Mouse (Mus musculus) MEL (cell line): ENCODE data around the gene Hist1h3a. TPM values are rescaled to one million over a fixed set of nuclear protein-coding genes. Genes with fewer than 3 reads are reported as not detected.

Experiments used
- DNase-seq: peaks from one replicate; pipeline ENCODE4 v3.0.0; 2011; ENCODE audit warnings: low read depth, low spot score
- H3K27ac ChIP-seq: 2 replicates; pipeline ENCODE4 v1.5.1; 2012; ENCODE audit warnings: low read depth, mild to moderate bottlenecking, control low read depth, low read length, moderate library complexity; ENCODE audit not compliant: control insufficient read depth
- H3K27me3 ChIP-seq, 2 experiments: fragments of 150-350 bp in 1 of 2; sonication (generic) in 1 of 2; 2 replicates each; pipeline ENCODE4 v1.6.1; 2012; ENCODE audit warnings: low read length in 2 of 2, mild to moderate bottlenecking in 2 of 2, improper control_type of control experiment in 1 of 2, moderate library complexity in 1 of 2; ENCODE audit not compliant: insufficient read depth in 2 of 2, control insufficient read depth in 1 of 2
- H3K36me3 ChIP-seq, 2 experiments: 2 replicates each; pipeline ENCODE4 v1.6.1; 2012 to 2014; ENCODE audit warnings: low read length in 2 of 2, improper control_type of control experiment in 1 of 2, inconsistent platforms in 1 of 2, mild to moderate bottlenecking in 1 of 2; ENCODE audit not compliant: insufficient read depth in 2 of 2, control insufficient read depth in 1 of 2
- H3K4me1 ChIP-seq, 2 experiments: fragments of 150-350 bp in 1 of 2; sonication (generic) in 1 of 2; 2 replicates each; pipeline ENCODE4 v1.6.1; 2012; ENCODE audit warnings: low read length in 2 of 2, improper control_type of control experiment in 1 of 2, mild to moderate bottlenecking in 1 of 2; ENCODE audit not compliant: insufficient read depth in 2 of 2, control insufficient read depth in 1 of 2
- H3K4me3 ChIP-seq, 2 experiments: fragments of 150-350 bp in 1 of 2; sonication (generic) in 1 of 2; 2 replicates each; pipeline ENCODE4 v1.5.1; 2012; ENCODE audit warnings: low read depth in 2 of 2, low read length in 2 of 2, mild to moderate bottlenecking in 2 of 2, moderate library complexity in 2 of 2, control low read depth in 1 of 2, improper control_type of control experiment in 1 of 2; ENCODE audit not compliant: control insufficient read depth in 1 of 2, insufficient read depth in 1 of 2
- H3K79me2 ChIP-seq: 2 replicates; pipeline ENCODE4 v1.6.1; 2012; ENCODE audit warnings: mild to moderate bottlenecking, low read length, moderate library complexity; ENCODE audit not compliant: control insufficient read depth, poor library complexity, insufficient read depth
- H3K9ac ChIP-seq: 2 replicates; pipeline ENCODE4 v1.6.1; 2012; ENCODE audit warnings: low read depth, mild to moderate bottlenecking, control low read depth, low read length, moderate library complexity; ENCODE audit not compliant: control insufficient read depth, poor library complexity, severe bottlenecking
- H3K9me3 ChIP-seq: fragments of 150-350 bp; sonication (generic); replicated peaks from 2 replicates; pipeline ENCODE4 v1.6.1; 2012; ENCODE audit warnings: mild to moderate bottlenecking, low read length, improper control_type of control experiment, moderate library complexity; ENCODE audit not compliant: insufficient read depth
- BHLHE40 ChIP-seq: IDR thresholded peaks from 2 replicates; pipeline ENCODE4 v1.6.1; 2012; ENCODE audit warnings: low read depth, mild to moderate bottlenecking, inconsistent platforms, low read length, improper control_type of control experiment, borderline replicate concordance
- CHD2 ChIP-seq: IDR thresholded peaks from 2 replicates; pipeline ENCODE4 v1.6.1; 2011; ENCODE audit warnings: low read length, improper control_type of control experiment
- CTCF ChIP-seq, 3 experiments: IDR thresholded peaks in 2 of 3; conservative IDR thresholded peaks in 1 of 3; 2 replicates each; pipeline ENCODE4 v1.5.1; 2011 to 2012; ENCODE audit warnings: low read length in 3 of 3, low read depth in 2 of 3, mild to moderate bottlenecking in 2 of 3, improper control_type of control experiment in 1 of 3, inconsistent platforms in 1 of 3, mixed read lengths in 1 of 3, moderate library complexity in 1 of 3; ENCODE audit not compliant: control insufficient read depth in 1 of 3, insufficient read depth in 1 of 3, poor library complexity in 1 of 3, severe bottlenecking in 1 of 3
- ELF1 ChIP-seq: IDR thresholded peaks from 2 replicates; pipeline ENCODE4 v1.6.1; 2014; ENCODE audit warnings: low read depth, mild to moderate bottlenecking, inconsistent platforms, low read length, improper control_type of control experiment, moderate library complexity
- ETS1 ChIP-seq: IDR thresholded peaks from 2 replicates; pipeline ENCODE4 v1.6.1; 2012; ENCODE audit warnings: low read depth, mild to moderate bottlenecking, inconsistent platforms, low read length, improper control_type of control experiment, moderate library complexity
- JUND ChIP-seq: IDR thresholded peaks from 2 replicates; pipeline ENCODE4 v1.6.1; 2011; ENCODE audit warnings: low read depth, mild to moderate bottlenecking, improper control_type of control experiment, low read length
- KAT2A ChIP-seq: conservative IDR thresholded peaks from 2 replicates; pipeline ENCODE4 v1.6.1; 2012; ENCODE audit warnings: low read depth, low read length, improper control_type of control experiment, inconsistent platforms
- MAZ ChIP-seq: IDR thresholded peaks from 2 replicates; pipeline ENCODE4 v1.6.1; 2012; ENCODE audit warnings: low read depth, mild to moderate bottlenecking, inconsistent platforms, low read length, improper control_type of control experiment
- MYB ChIP-seq: IDR thresholded peaks from 2 replicates; pipeline ENCODE4 v1.6.1; 2011; ENCODE audit warnings: mild to moderate bottlenecking, low read depth, low read length, improper control_type of control experiment
- MYC ChIP-seq: IDR thresholded peaks from 2 replicates; pipeline ENCODE4 v1.6.1; 2011; ENCODE audit warnings: low read depth, mild to moderate bottlenecking, low read length, improper control_type of control experiment, moderate library complexity
- NELFE ChIP-seq: IDR thresholded peaks from 2 replicates; pipeline ENCODE4 v1.6.1; 2011; ENCODE audit warnings: low read depth, low read length, improper control_type of control experiment
- POLR2A ChIP-seq, 2 experiments: IDR thresholded peaks; 2 replicates each; pipeline ENCODE4 v1.6.1; 2011 to 2012; ENCODE audit warnings: low read length in 2 of 2, mild to moderate bottlenecking in 2 of 2, control low read depth in 1 of 2, improper control_type of control experiment in 1 of 2, low read depth in 1 of 2, moderate library complexity in 1 of 2; ENCODE audit not compliant: control insufficient read depth in 1 of 2, insufficient read depth in 1 of 2, poor library complexity in 1 of 2
- POLR2AphosphoS2 ChIP-seq: IDR thresholded peaks from 2 replicates; pipeline ENCODE4 v1.6.1; 2011; ENCODE audit warnings: low read length, improper control_type of control experiment
- POLR2AphosphoS5 ChIP-seq: IDR thresholded peaks from 2 replicates; pipeline ENCODE4 v1.6.1; 2012; ENCODE audit warnings: low read depth, borderline replicate concordance, mild to moderate bottlenecking, inconsistent platforms, low read length, moderate library complexity, mixed read lengths
- TAL1 ChIP-seq: IDR thresholded peaks from 2 replicates; pipeline ENCODE4 v1.6.1; 2012; ENCODE audit warnings: mild to moderate bottlenecking, inconsistent platforms, low read length, moderate library complexity, mixed read lengths
- TBP ChIP-seq: IDR thresholded peaks from 2 replicates; pipeline ENCODE4 v1.8.0; 2011; ENCODE audit warnings: low read depth, low read length, improper control_type of control experiment
- UBTF ChIP-seq: IDR thresholded peaks from 2 replicates; pipeline ENCODE4 v1.6.1; 2012; ENCODE audit warnings: low read depth, mild to moderate bottlenecking, inconsistent platforms, low read length, improper control_type of control experiment, moderate library complexity, borderline replicate concordance; ENCODE audit not compliant: insufficient read depth
- USF1 ChIP-seq: IDR thresholded peaks from 2 replicates; pipeline ENCODE4 v1.6.1; 2014; ENCODE audit warnings: low read depth, mild to moderate bottlenecking, inconsistent platforms, low read length, improper control_type of control experiment, moderate library complexity
- USF2 ChIP-seq, 2 experiments: IDR thresholded peaks; 2 replicates each; pipeline ENCODE4 v1.6.1; 2011 to 2012; ENCODE audit warnings: improper control_type of control experiment in 2 of 2, low read length in 2 of 2, borderline replicate concordance in 1 of 2, inconsistent platforms in 1 of 2, low read depth in 1 of 2, mild to moderate bottlenecking in 1 of 2; ENCODE audit not compliant: insufficient read depth in 1 of 2
- ZC3H11A ChIP-seq: IDR thresholded peaks from 2 replicates; pipeline ENCODE4 v1.6.1; 2012; ENCODE audit warnings: low read depth, mild to moderate bottlenecking, inconsistent platforms, low read length, improper control_type of control experiment
- ZKSCAN1 ChIP-seq: IDR thresholded peaks from 2 replicates; pipeline ENCODE4 v1.6.1; 2012; ENCODE audit warnings: low read depth, mild to moderate bottlenecking, inconsistent platforms, low read length, improper control_type of control experiment, moderate library complexity
- ZNF384 ChIP-seq: IDR thresholded peaks from 2 replicates; pipeline ENCODE4 v1.6.1; 2012; ENCODE audit warnings: low read depth, mild to moderate bottlenecking, inconsistent platforms, low read length, improper control_type of control experiment
- polyA plus RNA-seq, 2 experiments: library from polyadenylated mRNA; stranded (reverse) in 1 of 2; unstranded in 1 of 2; fragments of >175 nt in 1 of 2; fragments of >200 nt in 1 of 2; gene quantifications; 2 replicates each; pipeline versions ENCODE4 v1.2.1 to v1.2.4; 2012; ENCODE audit warnings: low replicate concordance in 2 of 2, low read depth in 1 of 2; ENCODE audit not compliant: insufficient read length in 2 of 2, insufficient read depth in 1 of 2, missing spikeins in 1 of 2
- total RNA-seq: library from RNA; depleted of rRNA; stranded (reverse); fragments of 300-350 nt; gene quantifications from 2 replicates; pipeline ENCODE4 v1.2.3, GENCODE M21; 2012

Gene Hist1h3a
- total and polyA plus RNA-seq, 3 experiments: 6.5 to 1,097 TPM; not detected in 1

DNA sequence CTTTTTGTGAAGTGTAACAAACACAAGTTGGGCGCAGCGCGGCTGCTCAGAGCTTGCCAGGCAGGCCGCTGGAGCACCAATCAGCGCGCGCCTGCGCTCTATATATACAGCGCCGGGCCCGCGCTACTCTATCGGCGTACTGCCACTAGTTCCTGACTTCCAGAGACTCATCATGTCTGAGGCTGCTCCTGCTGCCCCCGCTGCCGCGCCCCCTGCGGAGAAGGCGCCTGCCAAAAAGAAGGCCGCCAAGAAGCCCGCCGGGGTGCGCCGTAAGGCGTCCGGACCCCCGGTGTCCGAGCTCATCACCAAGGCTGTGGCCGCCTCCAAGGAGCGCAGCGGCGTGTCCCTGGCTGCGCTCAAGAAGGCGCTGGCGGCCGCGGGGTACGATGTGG is 23.5 kb downstream of the Hist1h3a start, which contains the start of gene Hist1h1c:
Gene Hist1h1c (plus strand): TSS at position 132 of the 392 bp plus-strand sequence.
- DNase-seq: peak; percentile 94
- Histone ChIP-seq H3K36me3 (peaks cover 0 to 20% of the 10 kb centered on the region in 2 experiments; a peak in 2 of 4 replicates), H3K9ac (peak within 1 kb of the TSS; percentile 94), H3K9me3 (no peaks in the 10 kb centered on the region), H3K27me3 (no peaks in the 10 kb centered on the region), H3K4me3 (peak within 1 kb of the TSS; percentile 58 to 72), H3K79me2 (no peaks in the 10 kb centered on the region; the same call in 1 of the 2 replicates), H3K4me1 (0 out of 4 replicates have a peak, but pooled peaks cover 3 to 6% of the 10 kb centered on the region in 2 experiments), H3K27ac (peak within 1 kb of the TSS; percentile 99)
- TF ChIP-seq USF1 (no peak), POLR2AphosphoS2 (no peak), MYB (no peak), JUND (no peak), ETS1 (no peak), NELFE (no peak), ZKSCAN1 (no peak), CTCF (IDR thresholded peaks at IDR 0.05 in 2 of 3, conservative IDR thresholded peaks at IDR 0.05 in 1 of 3; ENCODE audit: control insufficient read depth in 1 of 3, insufficient read depth in 1 of 3, low read depth in 2 of 3, low read length in 3 of 3, poor library complexity in 1 of 3, severe bottlenecking in 1 of 3) (peak in 1 of 3 experiments; percentile 31; a peak in 2 of 6 replicates), TBP (peak; percentile 99), UBTF (no peak), MYC (no peak), USF2 (IDR thresholded peaks at IDR 0.05; ENCODE audit: borderline replicate concordance in 1 of 2, insufficient read depth in 1 of 2, low read depth in 1 of 2, low read length in 2 of 2) (no peak), TAL1 (no peak), POLR2A (IDR thresholded peaks at IDR 0.05; ENCODE audit: control insufficient read depth in 1 of 2, insufficient read depth in 1 of 2, low read depth in 1 of 2, low read length in 2 of 2, poor library complexity in 1 of 2) (peak; percentile 79 to 99), BHLHE40 (no peak), ZC3H11A (no peak), ELF1 (no peak), POLR2AphosphoS5 (0 out of 2 replicates have a peak, but pooled peaks have one; percentile 95), CHD2 (no peak), KAT2A (no peak), ZNF384 (no peak), MAZ (no peak)
